Mouse (Mus musculus): ENCODE data around the gene Cd46. TPM values are rescaled to one million over a fixed set of nuclear protein-coding genes. Genes with fewer than 3 reads are reported as not detected.

The Cd46 gene
- 0.50 and 0.64 TPM in 2 replicates for polyA plus RNA-seq (2014; fragmentation: Nextera tagmentation; extraction: Ambion mirVana)

DNA sequence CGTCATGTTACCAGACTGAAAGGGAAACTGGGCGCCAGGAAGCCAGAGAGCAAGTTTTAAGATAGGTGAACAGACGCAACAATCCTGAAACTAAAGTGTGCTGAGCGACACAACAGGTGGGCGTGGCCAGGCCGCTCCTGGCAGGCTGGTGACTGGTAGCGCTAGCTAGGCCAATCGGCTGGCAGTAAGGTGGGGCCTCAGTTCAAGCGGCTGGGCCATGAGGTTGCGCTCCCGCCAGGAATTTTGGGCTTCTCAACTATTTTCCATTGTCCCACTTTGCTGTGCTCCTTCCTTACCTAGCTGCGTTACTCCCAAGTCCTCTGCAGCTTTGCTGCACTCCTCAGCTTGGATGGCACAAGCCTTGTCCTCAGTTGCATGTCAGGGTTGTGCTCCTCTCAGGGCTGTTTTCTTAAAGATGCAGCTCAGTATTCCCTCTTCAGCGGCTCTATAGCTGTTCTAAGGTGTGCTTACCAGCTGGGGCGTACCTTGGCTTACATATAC is at the start of gene Cd46:
Gene Cd46, minus strand, starts transcription at position 30 of the 501 bp plus-strand sequence.
- Histone ChIP-seq H3K36me3 (ENCODE audit: control insufficient read depth, insufficient read depth, low read length) (no peaks in the 10 kb centered on the region), H3K4me2 (ENCODE audit: low read depth) (peak within 1 kb of the TSS; percentile 55), H3K4me3 (ENCODE audit: low read depth, low read length) (peak within 1 kb of the TSS; percentile 35), H3K9me3 (ENCODE audit: control insufficient read depth, low read length) (no peaks in the 10 kb centered on the region), H3K9ac (ENCODE audit: low read length) (peak within 1 kb of the TSS; percentile 47), H3K4me1 (ENCODE audit: control insufficient read depth, insufficient read depth, low read length) (0 out of 2 replicates have a peak, but pooled peaks cover 3% of the 10 kb centered on the region), H3K27me3 (ENCODE audit: control insufficient read depth, insufficient read depth, low read length) (no peaks in the 10 kb centered on the region), H3K27ac (ENCODE audit: low read depth, low read length) (no peak within 1 kb of the TSS)
- WGBS, result 3% methylated on average over 14 of the region's 14 CpGs
- ATAC-seq (ENCODE audit: insufficient read depth, low FRiP score, low TSS enrichment), result peak; percentile 93
- DNase-seq (ENCODE audit: low spot score), result peak; percentile 77

DNA sequence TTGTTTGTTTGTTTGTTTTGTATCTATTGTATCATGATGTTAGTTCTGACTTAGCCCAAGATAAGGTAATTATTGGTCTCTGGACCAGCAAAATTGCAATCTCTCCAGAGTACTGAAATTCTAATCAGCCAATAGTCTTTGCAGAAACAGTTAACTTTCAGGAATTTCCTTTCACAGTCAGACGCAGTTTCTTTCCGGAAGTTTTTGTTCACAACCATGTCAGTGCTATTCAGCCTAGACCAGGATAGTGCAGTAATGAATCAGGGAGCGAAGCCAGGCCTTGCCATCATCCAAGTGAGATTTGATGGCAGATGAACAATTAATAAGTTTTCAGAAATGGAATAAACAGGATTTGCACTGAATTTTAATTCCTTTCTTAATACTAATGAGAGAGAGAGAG is 40.0 kb upstream of the Cd46 start:
- Histone ChIP-seq H3K4me2 (ENCODE audit: low read depth) (no peak overlapping the region), H3K4me3 (ENCODE audit: low read depth, low read length) (no peak overlapping the region), H3K4me1 (ENCODE audit: control insufficient read depth, insufficient read depth, low read length) (no peaks in the 10 kb centered on the region)

DNA sequence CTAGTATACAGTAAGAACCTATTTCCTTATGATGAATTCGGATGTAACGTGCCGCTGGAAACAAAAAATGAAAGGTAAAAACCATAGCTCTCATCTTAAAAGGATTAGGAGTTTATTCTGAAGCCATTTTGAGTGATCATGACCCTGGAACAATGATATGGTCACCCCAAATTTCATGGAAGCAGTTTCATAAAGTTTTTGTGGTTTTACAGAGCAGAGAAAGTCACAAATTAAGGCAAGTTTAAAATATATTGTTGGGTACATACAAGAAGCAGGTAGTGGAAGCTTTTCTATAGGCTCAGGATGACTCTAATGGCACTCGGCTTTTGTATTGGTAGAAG is 39.6 kb upstream of the Cd46 start:
- ATAC-seq (ENCODE audit: insufficient read depth, low FRiP score, low TSS enrichment) (no peak), DNase-seq (ENCODE audit: low spot score) (no peak)
- Histone ChIP-seq H3K4me3 (ENCODE audit: low read depth, low read length) (peak overlapping the region; percentile 52), H3K36me3 (ENCODE audit: control insufficient read depth, insufficient read depth, low read length) (0 out of 2 replicates have a peak, but pooled peaks cover 2% of the 10 kb centered on the region), H3K4me1 (ENCODE audit: control insufficient read depth, insufficient read depth, low read length) (no peaks in the 10 kb centered on the region), H3K4me2 (ENCODE audit: low read depth) (peak overlapping the region; percentile 49), H3K9ac (ENCODE audit: low read length) (peak overlapping the region; percentile 78), H3K27me3 (ENCODE audit: control insufficient read depth, insufficient read depth, low read length) (no peaks in the 10 kb centered on the region), H3K9me3 (ENCODE audit: control insufficient read depth, low read length) (no peaks in the 10 kb centered on the region), H3K27ac (ENCODE audit: low read depth, low read length) (no peak overlapping the region)
- 24% methylated on average over 4 of the region's 4 CpGs for WGBS

More for the DNA sequence above, 40.0 kb upstream of the Cd46 start:
- no peaks in the 10 kb centered on the region for H3K27me3 ChIP-seq (ENCODE audit: control insufficient read depth, insufficient read depth, low read length)
- H3K9me3 ChIP-seq (ENCODE audit: control insufficient read depth, low read length), result no peaks in the 10 kb centered on the region
- ATAC-seq (ENCODE audit: insufficient read depth, low FRiP score, low TSS enrichment) (no peak), DNase-seq (ENCODE audit: low spot score) (no peak)
- H3K27ac ChIP-seq (ENCODE audit: low read depth, low read length), result no peak overlapping the region
- 67% methylated on average over 3 of the region's 3 CpGs for WGBS
- H3K36me3 ChIP-seq (ENCODE audit: control insufficient read depth, insufficient read depth, low read length), result 0 out of 2 replicates have a peak, but pooled peaks cover 2% of the 10 kb centered on the region
- no peak overlapping the region for H3K9ac ChIP-seq (ENCODE audit: low read length)

DNA sequence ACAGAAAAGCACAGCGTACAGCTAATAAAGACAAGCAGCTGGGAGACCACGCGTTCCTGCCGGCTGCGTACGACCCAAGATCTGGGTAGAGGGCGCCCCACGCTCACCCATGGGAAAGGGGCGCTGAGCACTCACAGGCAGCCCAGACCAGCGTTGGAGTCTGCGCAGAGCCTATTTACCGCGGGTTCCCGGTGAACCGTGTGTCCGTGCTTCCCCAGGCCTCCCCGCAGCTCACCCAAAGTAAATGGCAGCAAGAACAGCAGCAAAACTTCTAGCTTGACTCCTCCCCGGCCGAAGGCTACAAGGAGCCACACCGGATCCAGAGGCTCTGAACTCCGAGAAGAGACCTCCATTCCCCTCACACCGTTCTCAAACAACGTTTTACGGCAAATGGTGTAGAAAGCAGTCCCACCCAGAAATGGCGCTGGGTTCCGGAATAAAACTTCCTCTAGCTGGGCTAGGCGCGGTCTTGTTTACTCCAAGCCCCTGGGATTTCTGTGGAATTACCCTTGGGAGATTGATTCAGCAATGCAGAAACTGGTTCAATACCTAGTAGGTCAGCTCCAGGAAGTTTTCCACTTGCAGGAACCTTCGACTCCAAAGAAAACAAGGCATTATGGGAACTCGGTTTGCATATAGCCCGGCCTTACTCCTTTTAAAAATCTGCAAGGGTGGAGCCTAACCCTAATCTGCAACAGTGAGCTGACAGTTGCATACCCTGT is 39.1 kb upstream of the Cd46 start, which contains the start of gene Cr1l:
Gene Cr1l, minus strand, starts transcription at position 634 of the 722 bp plus-strand sequence.
- DNase-seq (ENCODE audit: low spot score) (peak; percentile 92), ATAC-seq (ENCODE audit: insufficient read depth, low FRiP score, low TSS enrichment) (peak; percentile 98)
- peak within 1 kb of the TSS; percentile 88 for H3K27ac ChIP-seq (ENCODE audit: low read depth, low read length)
- no peaks in the 10 kb centered on the region for H3K9me3 ChIP-seq (ENCODE audit: control insufficient read depth, low read length)
- under 1% methylated on average over 31 of the region's 31 CpGs for WGBS
- no peaks in the 10 kb centered on the region for H3K4me1 ChIP-seq (ENCODE audit: control insufficient read depth, insufficient read depth, low read length)
- peak within 1 kb of the TSS; percentile 52 for H3K4me3 ChIP-seq (ENCODE audit: low read depth, low read length)
- 0 out of 2 replicates have a peak, but pooled peaks cover 2% of the 10 kb centered on the region for H3K36me3 ChIP-seq (ENCODE audit: control insufficient read depth, insufficient read depth, low read length)
- H3K4me2 ChIP-seq (ENCODE audit: low read depth), result peak within 1 kb of the TSS; percentile 49
- H3K27me3 ChIP-seq (ENCODE audit: control insufficient read depth, insufficient read depth, low read length), result no peaks in the 10 kb centered on the region
- peak within 1 kb of the TSS; percentile 78 for H3K9ac ChIP-seq (ENCODE audit: low read length)

DNA sequence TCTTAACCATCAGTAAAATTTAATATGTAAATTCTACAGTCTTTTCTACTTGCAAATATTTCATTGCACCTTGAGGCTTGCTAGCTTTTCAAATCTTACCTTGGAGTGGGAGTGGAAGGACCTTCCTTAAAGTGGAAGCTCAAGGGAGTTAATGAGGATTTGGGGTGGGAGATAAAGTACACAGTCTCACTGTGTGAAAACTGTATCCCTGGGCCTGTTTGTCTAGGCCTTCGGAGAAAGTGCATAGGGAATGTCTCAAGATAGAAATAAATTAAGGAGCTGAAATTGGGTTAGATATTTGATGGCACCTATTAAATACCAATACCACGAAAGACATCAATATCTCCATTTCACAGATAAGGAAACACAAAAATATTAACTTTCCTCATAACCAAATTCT is 38.4 kb upstream of the Cd46 start:
- no peaks in the 10 kb centered on the region for H3K4me1 ChIP-seq (ENCODE audit: control insufficient read depth, insufficient read depth, low read length)
- WGBS, result 11% methylated on average over 2 of the region's 2 CpGs
- no peak for DNase-seq (ENCODE audit: low spot score)
- peak overlapping the region; percentile 52 for H3K4me3 ChIP-seq (ENCODE audit: low read depth, low read length)
- H3K27me3 ChIP-seq (ENCODE audit: control insufficient read depth, insufficient read depth, low read length), result no peaks in the 10 kb centered on the region
- H3K36me3 ChIP-seq (ENCODE audit: control insufficient read depth, insufficient read depth, low read length), result 0 out of 2 replicates have a peak, but pooled peaks cover 2% of the 10 kb centered on the region
- no peaks in the 10 kb centered on the region for H3K9me3 ChIP-seq (ENCODE audit: control insufficient read depth, low read length)
- peak; percentile 31; the same call in 1 of the 2 replicates for ATAC-seq (ENCODE audit: insufficient read depth, low FRiP score, low TSS enrichment)
- H3K27ac ChIP-seq (ENCODE audit: low read depth, low read length), result no peak overlapping the region
- H3K4me2 ChIP-seq (ENCODE audit: low read depth), result peak overlapping the region; percentile 49
- peak overlapping the region; percentile 78 for H3K9ac ChIP-seq (ENCODE audit: low read length)

DNA sequence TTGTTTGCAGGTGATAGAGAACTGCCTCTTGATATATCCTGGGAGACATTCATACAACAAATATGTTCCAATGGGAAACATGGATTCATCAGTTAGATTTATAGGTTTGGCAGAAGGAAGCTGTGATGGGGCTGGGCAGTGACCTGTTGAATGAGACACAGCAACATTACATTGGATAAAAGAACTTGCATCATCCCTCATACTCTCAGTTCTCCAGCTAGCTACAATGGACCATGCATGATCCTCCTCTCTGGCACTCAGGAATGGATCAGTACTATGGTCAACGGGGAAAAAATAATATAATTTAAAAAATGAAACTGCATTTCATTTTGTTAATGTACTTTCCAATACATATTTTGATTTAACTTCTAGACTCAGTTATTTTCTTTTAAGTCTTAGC is 37.8 kb upstream of the Cd46 start:
- no peaks in the 10 kb centered on the region for H3K4me1 ChIP-seq (ENCODE audit: control insufficient read depth, insufficient read depth, low read length)
- no peak overlapping the region for H3K4me2 ChIP-seq (ENCODE audit: low read depth)
- H3K9me3 ChIP-seq (ENCODE audit: control insufficient read depth, low read length), result no peaks in the 10 kb centered on the region
- no peak for DNase-seq (ENCODE audit: low spot score)
- H3K27ac ChIP-seq (ENCODE audit: low read depth, low read length), result no peak overlapping the region
- no peaks in the 10 kb centered on the region for H3K27me3 ChIP-seq (ENCODE audit: control insufficient read depth, insufficient read depth, low read length)
- WGBS, result 83% methylated on average over 1 of the region's 1 CpGs
- H3K36me3 ChIP-seq (ENCODE audit: control insufficient read depth, insufficient read depth, low read length), result 0 out of 2 replicates have a peak, but pooled peaks cover 2% of the 10 kb centered on the region
- ATAC-seq (ENCODE audit: insufficient read depth, low FRiP score, low TSS enrichment), result no peak
- no peak overlapping the region for H3K9ac ChIP-seq (ENCODE audit: low read length)
- no peak overlapping the region for H3K4me3 ChIP-seq (ENCODE audit: low read depth, low read length)

DNA sequence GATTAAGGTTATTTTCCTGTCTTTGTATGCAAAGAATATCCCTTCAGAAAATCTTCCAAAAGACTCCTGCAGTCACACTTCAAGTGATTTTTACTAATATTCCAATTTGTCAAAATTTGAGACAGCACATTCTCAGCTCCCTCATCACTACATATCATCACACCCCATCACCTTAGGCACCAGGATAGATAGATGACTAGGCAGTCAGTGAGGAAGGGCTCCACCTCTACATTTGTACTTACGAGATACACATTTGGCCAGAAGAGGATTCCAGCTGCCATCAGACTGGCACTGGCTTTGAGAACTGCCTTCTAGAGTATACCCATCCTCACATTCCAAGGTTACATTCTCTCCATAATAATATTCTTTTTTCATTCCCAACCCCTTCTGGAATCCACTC is 22.4 kb upstream of the Cd46 start:
- no peak overlapping the region for H3K4me3 ChIP-seq (ENCODE audit: low read depth, low read length)
- ATAC-seq (ENCODE audit: insufficient read depth, low FRiP score, low TSS enrichment) (no peak), DNase-seq (ENCODE audit: low spot score) (no peak)
- H3K27me3 ChIP-seq (ENCODE audit: control insufficient read depth, insufficient read depth, low read length), result no peaks in the 10 kb centered on the region
- no peaks in the 10 kb centered on the region for H3K4me1 ChIP-seq (ENCODE audit: control insufficient read depth, insufficient read depth, low read length)
- H3K9me3 ChIP-seq (ENCODE audit: control insufficient read depth, low read length), result no peaks in the 10 kb centered on the region
- 92% methylated on average over 1 of the region's 1 CpGs for WGBS
- H3K36me3 ChIP-seq (ENCODE audit: control insufficient read depth, insufficient read depth, low read length), result no peaks in the 10 kb centered on the region; the same call in 1 of the 2 replicates
- no peak overlapping the region for H3K9ac ChIP-seq (ENCODE audit: low read length)
- no peak overlapping the region for H3K4me2 ChIP-seq (ENCODE audit: low read depth)
- no peak overlapping the region for H3K27ac ChIP-seq (ENCODE audit: low read depth, low read length)

DNA sequence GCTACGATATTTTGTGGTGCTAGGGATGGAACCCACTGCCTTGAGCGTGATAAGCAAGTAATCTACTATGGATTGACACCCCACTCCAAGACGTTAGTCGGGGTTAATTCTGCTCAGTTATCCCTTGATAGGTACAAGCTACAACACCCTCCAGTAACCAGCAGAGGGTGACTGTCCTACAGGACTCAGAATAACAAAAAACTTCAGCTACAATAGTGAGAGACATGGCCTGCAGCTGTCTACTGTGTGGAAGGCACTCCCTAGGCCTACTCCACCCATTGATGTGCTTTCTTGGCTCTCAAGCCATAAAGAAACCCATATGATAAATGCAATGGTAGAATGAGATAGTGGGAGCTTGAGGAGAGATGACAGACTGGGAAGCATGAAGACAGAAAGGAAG is 21.6 kb upstream of the Cd46 start:
- Histone ChIP-seq H3K9ac (ENCODE audit: low read length) (no peak overlapping the region), H3K4me1 (ENCODE audit: control insufficient read depth, insufficient read depth, low read length) (no peaks in the 10 kb centered on the region), H3K4me3 (ENCODE audit: low read depth, low read length) (no peak overlapping the region), H3K36me3 (ENCODE audit: control insufficient read depth, insufficient read depth, low read length) (no peaks in the 10 kb centered on the region; the same call in 1 of the 2 replicates), H3K9me3 (ENCODE audit: control insufficient read depth, low read length) (no peaks in the 10 kb centered on the region), H3K4me2 (ENCODE audit: low read depth) (no peak overlapping the region), H3K27ac (ENCODE audit: low read depth, low read length) (no peak overlapping the region), H3K27me3 (ENCODE audit: control insufficient read depth, insufficient read depth, low read length) (no peaks in the 10 kb centered on the region)
- WGBS, result 90% methylated on average over 4 of the region's 4 CpGs
- no peak for ATAC-seq (ENCODE audit: insufficient read depth, low FRiP score, low TSS enrichment)
- no peak for DNase-seq (ENCODE audit: low spot score)

DNA sequence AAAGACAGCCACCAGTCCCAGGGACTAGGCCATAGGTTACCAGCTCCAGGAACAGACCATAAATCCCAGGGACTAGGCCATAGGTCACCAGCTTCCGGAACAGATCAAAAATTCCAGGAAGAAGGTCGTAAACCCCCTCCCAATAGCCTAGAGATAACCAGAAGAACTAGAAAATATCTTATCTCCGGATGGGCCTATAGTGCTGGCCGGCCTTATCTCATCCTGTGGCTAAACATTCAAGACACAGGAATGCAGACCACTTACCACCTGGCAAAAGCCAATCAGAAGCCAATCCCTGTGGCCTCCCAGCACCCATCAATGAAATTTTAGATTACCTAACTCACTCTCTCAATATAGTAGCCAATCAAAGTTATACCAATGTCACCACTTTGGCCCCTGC is 8.6 kb upstream of the Cd46 start:
- Histone ChIP-seq H3K4me3 (ENCODE audit: low read depth, low read length) (no peak overlapping the region), H3K9me3 (ENCODE audit: control insufficient read depth, low read length) (no peaks in the 10 kb centered on the region), H3K27ac (ENCODE audit: low read depth, low read length) (no peak overlapping the region), H3K36me3 (ENCODE audit: control insufficient read depth, insufficient read depth, low read length) (no peaks in the 10 kb centered on the region), H3K27me3 (ENCODE audit: control insufficient read depth, insufficient read depth, low read length) (no peaks in the 10 kb centered on the region), H3K4me1 (ENCODE audit: control insufficient read depth, insufficient read depth, low read length) (no peaks in the 10 kb centered on the region), H3K4me2 (ENCODE audit: low read depth) (no peak overlapping the region), H3K9ac (ENCODE audit: low read length) (no peak overlapping the region)
- ATAC-seq (ENCODE audit: insufficient read depth, low FRiP score, low TSS enrichment) (no peak), DNase-seq (ENCODE audit: low spot score) (no peak)
- 78% methylated on average over 4 of the region's 4 CpGs for WGBS
